Mouse (Mus musculus): ENCODE measurements around the gene Scin. TPM values are rescaled to one million over a fixed set of nuclear protein-coding genes. Genes with fewer than 3 reads are reported as not detected.

Scin gene
- total RNA-seq, 2 experiments from 2014 or later = 1.3 to 1.4 TPM

DNA sequence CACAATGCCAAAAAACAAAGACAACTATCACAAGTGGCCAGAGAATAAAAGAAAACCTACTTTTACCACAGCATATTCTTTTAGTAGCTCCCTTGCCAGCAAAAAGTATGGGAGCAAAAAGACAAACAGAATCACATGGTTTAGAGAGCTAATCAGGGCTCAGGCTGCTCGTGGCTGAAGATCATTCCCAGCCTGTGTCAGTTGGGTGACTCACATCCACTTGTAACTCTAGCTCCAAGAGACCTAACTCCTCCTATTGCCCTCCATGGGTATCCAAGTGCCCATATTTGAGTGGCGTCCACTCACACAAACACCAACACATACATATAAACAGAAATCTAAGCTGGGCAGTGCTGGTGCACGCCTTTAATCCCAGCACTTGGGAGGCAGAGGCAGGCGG is 104.8 kb downstream of the Scin start:
- no peak for DNase-seq (ENCODE audit: low spot score in 2 of 2)

- DNase-seq (ENCODE audit: low spot score in 2 of 2) = no peak
Observed at GRCm38 (mm10) chr12:40027846-40028245, 106.2 kb downstream of the Scin start.

GRCm38 (mm10) chr12:40027444-40027843 is 106.6 kb downstream of the Scin start:
- no peak for DNase-seq (ENCODE audit: low spot score in 2 of 2)

GRCm38 (mm10) chr12:40023918-40024317 is 110.1 kb downstream of the Scin start:
- DNase-seq (ENCODE audit: low spot score in 2 of 2) = no peak

DNA sequence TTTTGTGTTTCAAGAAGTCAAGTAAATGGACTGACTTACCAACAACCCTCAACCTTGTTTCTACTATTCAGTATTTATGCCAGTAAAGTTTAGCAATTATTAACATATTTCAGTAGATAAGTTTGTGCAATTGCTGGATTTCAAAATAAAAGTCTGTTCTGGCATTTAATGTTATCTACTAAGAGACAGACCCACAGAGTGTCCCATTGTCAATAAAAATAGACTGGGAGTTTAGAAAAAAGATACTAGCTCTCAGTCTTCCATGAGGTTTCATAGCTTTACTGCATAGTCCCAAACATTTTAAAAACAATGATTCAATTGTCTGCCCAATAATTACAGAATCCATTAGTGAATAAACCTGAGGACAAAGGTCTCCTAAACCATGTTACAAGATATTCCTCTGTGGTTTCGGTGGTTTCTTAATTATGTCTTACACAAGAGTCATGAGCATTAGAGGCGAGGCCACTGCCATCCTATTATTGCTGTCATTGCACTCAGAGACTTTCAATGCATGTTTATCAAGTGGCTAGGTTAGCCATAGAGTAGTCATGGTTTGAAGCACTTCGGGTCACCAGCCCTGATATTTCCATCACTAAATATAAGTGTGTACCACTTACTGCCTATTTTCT is 110.9 kb downstream of the Scin start:
- DNase-seq (ENCODE audit: low spot score in 2 of 2) = no peak

DNA sequence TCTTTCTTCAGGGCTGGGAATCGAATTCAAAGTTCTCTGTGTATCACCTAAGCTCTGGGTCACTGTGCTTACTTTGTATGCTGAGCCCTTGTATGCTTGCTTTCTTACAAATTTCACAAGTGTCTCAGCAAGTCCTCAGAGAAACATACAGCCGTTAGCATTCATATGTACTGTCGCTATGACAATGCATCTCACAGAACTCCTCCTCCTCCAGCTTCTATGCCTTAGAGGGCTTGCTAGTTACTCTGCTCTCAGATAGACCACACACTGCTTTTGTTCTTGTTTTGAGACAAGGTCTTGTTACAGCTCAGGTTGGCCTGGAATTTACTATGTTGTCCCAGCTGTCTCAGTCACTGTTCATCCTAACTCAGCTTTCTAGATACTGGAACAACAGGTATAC is 111.7 kb downstream of the Scin start:
- DNase-seq (ENCODE audit: low spot score in 2 of 2) = no peak

GRCm38 (mm10) chr12:40017955-40018505 is 116.0 kb downstream of the Scin start:
- DNase-seq (ENCODE audit: low spot score in 2 of 2) = no peak

DNA sequence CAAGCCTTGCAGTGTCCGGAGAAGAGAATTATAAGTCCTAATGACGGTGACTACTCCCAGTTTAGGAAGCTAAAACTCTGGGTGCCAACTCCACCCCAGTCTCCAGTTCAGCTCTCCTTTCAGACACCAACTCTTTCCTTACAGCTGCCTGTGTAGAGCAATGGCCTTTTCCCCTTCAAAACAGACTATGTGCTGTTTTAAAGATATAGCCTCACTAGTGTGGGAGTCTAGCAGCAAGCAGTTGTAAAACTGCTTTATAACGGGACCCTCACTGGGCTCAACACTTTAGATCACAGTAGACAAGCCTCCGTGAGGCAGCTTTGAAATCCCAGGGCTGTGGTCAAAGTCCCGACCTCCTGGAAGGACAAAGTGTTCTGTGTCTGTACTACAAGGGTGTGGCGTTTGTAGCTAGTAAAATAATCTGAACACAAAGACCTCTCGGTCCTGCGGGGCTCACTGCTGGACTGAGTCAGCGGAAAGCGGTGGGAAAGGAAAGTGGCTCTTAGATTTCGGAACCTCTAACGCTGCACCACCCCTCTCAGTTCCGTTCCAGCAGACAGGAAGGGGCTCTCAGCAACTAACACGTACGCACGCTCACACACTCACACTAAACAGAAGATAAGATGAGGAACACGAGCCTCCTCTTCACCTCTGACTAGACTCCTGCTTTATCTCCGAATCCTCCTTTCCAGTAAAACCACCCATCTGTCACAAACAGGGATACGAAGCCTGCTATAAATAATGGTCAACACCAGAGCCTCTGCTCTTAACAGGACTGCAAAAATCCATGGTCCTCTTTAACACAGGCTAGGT is 117.2 kb downstream of the Scin start:
- peak in 1 of 2 experiments; percentile 12 for DNase-seq (ENCODE audit: low spot score in 2 of 2)

DNA sequence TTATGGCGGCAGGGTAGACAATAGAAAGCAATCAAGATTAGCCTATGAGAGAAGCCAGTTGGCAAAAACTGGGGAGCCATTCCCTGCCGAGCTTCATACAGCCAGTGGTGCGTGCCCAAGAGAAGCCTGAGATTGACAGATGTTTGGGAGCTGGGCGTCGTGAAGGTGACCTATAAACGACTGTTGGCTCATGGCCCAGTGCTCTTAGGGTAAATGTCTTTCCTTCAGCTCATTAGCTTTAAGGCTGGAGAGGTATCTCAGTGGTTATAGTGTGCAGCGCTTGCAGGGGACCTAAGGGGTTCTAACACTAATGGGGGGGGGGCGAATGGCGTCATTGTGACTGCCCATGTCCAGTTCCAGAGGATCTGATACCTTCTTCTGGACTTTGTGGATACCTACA is 118.0 kb downstream of the Scin start:
- no peak for DNase-seq (ENCODE audit: low spot score in 2 of 2)

DNA sequence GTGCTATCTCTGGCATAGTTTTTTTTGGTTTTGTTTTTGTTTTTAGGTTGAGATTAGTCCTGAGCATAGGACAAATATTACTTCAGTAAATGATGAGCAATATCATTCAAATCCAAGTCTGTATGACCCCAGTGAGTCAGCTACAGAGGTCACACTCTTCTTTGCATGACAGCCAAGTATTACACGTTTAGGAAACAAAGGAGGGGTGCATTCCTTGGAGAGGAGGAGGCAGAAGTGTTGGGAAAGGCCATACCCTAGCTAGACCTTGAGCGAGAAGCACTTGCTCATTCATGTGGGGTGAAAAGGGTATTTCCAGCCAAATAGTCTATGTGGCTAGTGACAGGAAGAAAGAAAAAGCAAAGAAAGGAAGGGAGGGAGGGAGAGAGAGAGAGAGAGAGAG is 124.2 kb downstream of the Scin start:
- DNase-seq (ENCODE audit: low spot score in 2 of 2) = no peak

Other genes with a start within 250 kb of the Scin start
- gene Arl4a, start 96.2 kb downstream of the Scin start, total RNA-seq (2021) = 10 to 100 TPM; 37.3 to 37.5 TPM
- under 1 TPM; 0.25 to 0.86 TPM for gene Lsmem1, start 65.3 kb upstream of the Scin start, total RNA-seq (2021)
- gene Ifrd1, start 114.3 kb upstream of the Scin start, total RNA-seq (2021) = 10 to 100 TPM; 85.2 to 96.9 TPM

All from layer of hippocampus, postnatal 14 days (tissue).